Mouse (Mus musculus): ENCODE results near the gene Ndst2.

GRCm38 (mm10) chr14:20772808-20773207, 38.4 kb upstream of the Ndst2 start:
- TF ChIP-seq CHD2 (IDR thresholded peaks at IDR 0.05; ENCODE audit: low read depth, low read length) = no peak
- TF ChIP-seq ZC3H11A (IDR thresholded peaks at IDR 0.05; ENCODE audit: borderline replicate concordance, low read depth, low read length) = no peak
- TF ChIP-seq MAFK (IDR thresholded peaks at IDR 0.05; ENCODE audit: insufficient read depth, low read depth, low read length) = no peak
- no peak for TF ChIP-seq ZNF384 (IDR thresholded peaks at IDR 0.05; ENCODE audit: low read depth, low read length)
- TF ChIP-seq HCFC1 (IDR thresholded peaks at IDR 0.05; ENCODE audit: borderline replicate concordance, insufficient read depth, low read length) = no peak
